Mouse (Mus musculus) forebrain, embryonic 11.5 days (tissue): ENCODE data around the gene Atp2a2. TPM values are rescaled to one million over a fixed set of nuclear protein-coding genes. Genes with fewer than 3 reads are reported as not detected.
"Not testable (repeated sequence)": the region's sequence is repeated elsewhere in the genome, so short reads cannot be mapped to it uniquely, and the experiment has no call there.

ENCODE experiments used
- ATAC-seq: fragments of 200-750 bp; cut with Nextera tagmentation; replicated peaks from 2 replicates; pipeline ENCODE4 v1.8.0; 2017; ENCODE audit warnings: moderate TSS enrichment; ENCODE audit not compliant: low FRiP score
- DNase-seq: peaks from one replicate; pipeline ENCODE4 v3.0.0-alpha.2; 2017; ENCODE audit warnings: low spot score
- H3K27ac ChIP-seq: fragments of 300-500 bp; sonication (generic); 2 replicates; pipeline ENCODE4 v1.5.1; 2014; ENCODE audit warnings: low read depth, low read length
- H3K27me3 ChIP-seq: fragments of 300-500 bp; sonication (generic); 2 replicates; pipeline ENCODE4 v1.6.1; 2014; ENCODE audit warnings: mild to moderate bottlenecking, low read length, mixed read lengths; ENCODE audit not compliant: control insufficient read depth, insufficient read depth
- H3K36me3 ChIP-seq: fragments of 300-500 bp; sonication (generic); 2 replicates; pipeline ENCODE4 v1.6.1; 2014; ENCODE audit warnings: mild to moderate bottlenecking, low read length, moderate library complexity, mixed read lengths; ENCODE audit not compliant: control insufficient read depth, insufficient read depth
- H3K4me1 ChIP-seq: fragments of 300-500 bp; sonication (generic); replicated peaks from 2 replicates; pipeline ENCODE4 v1.6.1; 2014; ENCODE audit warnings: low read length, mixed read lengths; ENCODE audit not compliant: control insufficient read depth, insufficient read depth
- H3K4me2 ChIP-seq: fragments of 300-500 bp; sonication (generic); 2 replicates; pipeline ENCODE4 v1.6.1; 2014; ENCODE audit warnings: low read depth, mild to moderate bottlenecking, low read length, moderate library complexity, mixed read lengths; ENCODE audit not compliant: severe bottlenecking
- H3K4me3 ChIP-seq: fragments of 300-500 bp; sonication (generic); 2 replicates; pipeline ENCODE4 v1.5.1; 2014; ENCODE audit warnings: low read depth, low read length
- H3K9ac ChIP-seq: fragments of 300-500 bp; sonication (generic); 2 replicates; pipeline ENCODE4 v1.6.1; 2014; ENCODE audit warnings: low read length
- H3K9me3 ChIP-seq: fragments of 300-500 bp; sonication (generic); 2 replicates; pipeline ENCODE4 v1.6.1; 2016; ENCODE audit warnings: low read length, mixed read lengths; ENCODE audit not compliant: control insufficient read depth
- WGBS: fragments of 180-500 bp; shearing (Covaris S2); extraction: QIAGEN DNeasy Blood & Tissue Kit; methylation state at CpG from one replicate; pipeline ENCODE4 v1.1.7; 2014; 5-methylcytosine and 5-hydroxymethylcytosine counted together
- polyA plus RNA-seq: library from polyadenylated mRNA; unstranded; fragments of >200 nt; fragmentation: Nextera tagmentation; extraction: Ambion mirVana; gene quantifications from 2 replicates; pipeline ENCODE4 v1.2.1, GENCODE M21; 2014

Atp2a2 gene
- polyA plus RNA-seq, 1 experiment from 2014 or later: 60.6 TPM

- no peak overlapping the region for H3K4me3 ChIP-seq
- no peak overlapping the region for H3K4me2 ChIP-seq
- WGBS: 93% methylated on average over 4 of the region's 4 CpGs
Observed at GRCm38 (mm10) chr5:122458066-122458465, 44.0 kb downstream of the Atp2a2 start.

DNA sequence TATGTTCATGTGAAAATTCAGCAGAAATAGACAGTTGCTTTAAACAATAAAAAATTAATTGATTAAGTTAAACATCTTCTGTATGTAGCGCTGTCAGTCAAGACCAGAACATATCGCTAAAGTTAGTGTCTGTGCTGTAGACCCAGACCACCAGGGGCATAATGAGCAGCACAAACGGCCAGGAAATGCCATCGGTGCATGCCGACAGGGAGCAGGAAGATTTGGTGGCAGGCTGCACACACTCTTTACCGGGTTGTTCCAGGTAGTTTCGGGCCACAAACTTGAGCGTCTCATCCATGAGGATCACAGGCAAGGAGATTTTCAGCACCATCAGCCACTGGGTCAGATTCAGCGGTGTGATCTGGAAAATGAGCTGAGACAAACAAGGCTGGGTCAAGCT lies 45.0 kb downstream of the Atp2a2 start:
- not testable (repeated sequence) for ATAC-seq, H3K4me1 ChIP-seq, H3K4me2 ChIP-seq, H3K27me3 ChIP-seq, H3K9me3 ChIP-seq, H3K9ac ChIP-seq, H3K27ac ChIP-seq, H3K4me3 ChIP-seq
- peak; percentile 41 for DNase-seq
- H3K36me3 ChIP-seq: peaks cover 37% of the 10 kb centered on the region
- WGBS: 92% methylated on average over 9 of the region's 9 CpGs

More at GRCm38 (mm10) chr5:122458066-122458465, 44.0 kb downstream of the Atp2a2 start:
- DNase-seq (no peak), ATAC-seq (no peak)
- Histone ChIP-seq H3K9me3 (no peaks in the 10 kb centered on the region), H3K4me1 (no peaks in the 10 kb centered on the region), H3K36me3 (peaks cover 39% of the 10 kb centered on the region), H3K27me3 (no peaks in the 10 kb centered on the region), H3K27ac (no peak overlapping the region), H3K9ac (no peak overlapping the region)

GRCm38 (mm10) chr5:122455584-122455983 lies 46.4 kb downstream of the Atp2a2 start:
- WGBS: 96% methylated on average over 3 of the region's 3 CpGs
- Histone ChIP-seq H3K36me3 (peaks cover 26% of the 10 kb centered on the region), H3K4me1 (no peaks in the 10 kb centered on the region), H3K4me3 (no peak overlapping the region), H3K27me3 (no peaks in the 10 kb centered on the region), H3K27ac (no peak overlapping the region), H3K9ac (no peak overlapping the region), H3K9me3 (no peaks in the 10 kb centered on the region), H3K4me2 (no peak overlapping the region)
- DNase-seq: no peak
- no peak for ATAC-seq

- Histone ChIP-seq H3K9ac (no peak overlapping the region), H3K4me3 (no peak overlapping the region), H3K4me1 (no peaks in the 10 kb centered on the region), H3K4me2 (no peak overlapping the region), H3K36me3 (peaks cover 20% of the 10 kb centered on the region), H3K27ac (no peak overlapping the region), H3K9me3 (no peaks in the 10 kb centered on the region), H3K27me3 (no peaks in the 10 kb centered on the region)
- ATAC-seq: no peak
- DNase-seq: no peak
- 96% methylated on average over 3 of the region's 3 CpGs for WGBS
Observed at GRCm38 (mm10) chr5:122454883-122455282, 47.1 kb downstream of the Atp2a2 start.

- DNase-seq (no peak), ATAC-seq (no peak)
- peaks cover 17% of the 10 kb centered on the region for H3K36me3 ChIP-seq
- H3K4me1 ChIP-seq: no peaks in the 10 kb centered on the region
- H3K4me3 ChIP-seq: no peak overlapping the region
- no peak overlapping the region for H3K27ac ChIP-seq
- no peak overlapping the region for H3K9ac ChIP-seq
- WGBS: 88% methylated on average over 4 of the region's 4 CpGs
- H3K27me3 ChIP-seq: no peaks in the 10 kb centered on the region
- no peak overlapping the region for H3K4me2 ChIP-seq
- no peaks in the 10 kb centered on the region for H3K9me3 ChIP-seq
Observed at GRCm38 (mm10) chr5:122454442-122454841, 47.6 kb downstream of the Atp2a2 start.

GRCm38 (mm10) chr5:122453188-122453587 lies 48.8 kb downstream of the Atp2a2 start:
- 89% methylated on average over 6 of the region's 6 CpGs for whole genome bisulfite sequencing
- H3K4me2 ChIP-seq: no peak overlapping the region
- peaks cover 9% of the 10 kb centered on the region for H3K36me3 ChIP-seq

DNA sequence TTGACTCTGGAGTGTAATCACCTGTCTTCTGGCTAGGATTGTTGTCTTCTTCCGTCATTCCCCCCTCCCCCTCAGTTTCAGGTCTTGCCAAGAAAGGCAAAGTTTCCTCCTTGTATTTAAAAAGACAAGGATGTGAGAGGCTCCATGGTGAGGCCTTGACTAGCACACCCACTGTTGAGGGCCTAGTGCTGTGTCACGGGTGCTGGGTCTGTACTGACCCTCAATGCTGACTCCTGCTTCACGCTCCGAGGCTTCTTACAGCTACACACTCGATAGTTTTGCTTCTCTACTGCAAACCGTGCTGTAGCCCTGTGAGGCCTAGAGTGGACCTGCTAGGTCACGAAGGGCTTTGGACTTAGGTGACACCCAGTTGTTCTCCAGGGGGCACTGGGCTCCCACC lies 49.8 kb downstream of the Atp2a2 start:
- Histone ChIP-seq H3K4me3 (no peak overlapping the region), H3K4me1 (no peaks in the 10 kb centered on the region), H3K9ac (no peak overlapping the region), H3K36me3 (peaks cover 8% of the 10 kb centered on the region; the same call in 1 of the 2 replicates), H3K27ac (no peak overlapping the region), H3K9me3 (no peaks in the 10 kb centered on the region), H3K4me2 (no peak overlapping the region), H3K27me3 (no peaks in the 10 kb centered on the region)
- DNase-seq (no peak), ATAC-seq (no peak)
- 86% methylated on average over 7 of the region's 7 CpGs for WGBS

More at GRCm38 (mm10) chr5:122453188-122453587, 48.8 kb downstream of the Atp2a2 start:
- no peak for ATAC-seq
- no peak overlapping the region for H3K9ac ChIP-seq
- no peaks in the 10 kb centered on the region for H3K27me3 ChIP-seq
- no peaks in the 10 kb centered on the region for H3K4me1 ChIP-seq
- DNase-seq: no peak
- no peak overlapping the region for H3K4me3 ChIP-seq
- no peak overlapping the region for H3K27ac ChIP-seq
- H3K9me3 ChIP-seq: no peaks in the 10 kb centered on the region

- no peak for ATAC-seq
- H3K9ac ChIP-seq: no peak overlapping the region
- H3K9me3 ChIP-seq: no peaks in the 10 kb centered on the region
- whole genome bisulfite sequencing: 93% methylated on average over 5 of the region's 5 CpGs
- H3K4me1 ChIP-seq: no peaks in the 10 kb centered on the region
- no peak for DNase-seq
- no peak overlapping the region for H3K27ac ChIP-seq
- peaks cover 8% of the 10 kb centered on the region; the same call in 1 of the 2 replicates for H3K36me3 ChIP-seq
- H3K4me3 ChIP-seq: no peak overlapping the region
- no peaks in the 10 kb centered on the region for H3K27me3 ChIP-seq
- no peak overlapping the region for H3K4me2 ChIP-seq
Observed at GRCm38 (mm10) chr5:122451324-122451723, 50.7 kb downstream of the Atp2a2 start.

DNA sequence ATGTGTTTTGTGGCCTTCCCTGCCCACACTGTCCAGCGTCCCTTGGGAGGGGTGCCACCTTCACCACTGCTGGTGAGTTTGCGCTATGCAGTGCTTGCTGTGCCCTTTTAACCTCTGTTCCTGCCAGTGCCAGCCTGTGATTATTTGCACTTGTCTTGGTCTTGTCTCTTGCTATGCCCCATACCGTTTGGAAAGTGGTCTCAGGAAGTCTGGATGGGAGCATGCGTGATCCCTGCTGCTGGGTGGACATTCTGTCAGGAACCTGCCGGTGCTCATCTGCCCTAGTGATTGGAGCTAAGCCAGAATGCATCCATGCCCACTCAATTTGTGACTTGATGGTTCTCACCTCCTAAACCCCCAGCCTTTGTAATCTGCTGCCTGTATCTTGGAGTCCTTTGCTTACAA lies 51.1 kb downstream of the Atp2a2 start:
- no peak overlapping the region for H3K4me3 ChIP-seq
- no peaks in the 10 kb centered on the region for H3K9me3 ChIP-seq
- no peak overlapping the region for H3K27ac ChIP-seq
- DNase-seq (no peak), ATAC-seq (no peak)
- no peak overlapping the region for H3K9ac ChIP-seq
- 84% methylated on average over 5 of the region's 5 CpGs for WGBS
- H3K27me3 ChIP-seq: no peaks in the 10 kb centered on the region
- H3K4me1 ChIP-seq: no peaks in the 10 kb centered on the region
- no peak overlapping the region for H3K4me2 ChIP-seq
- H3K36me3 ChIP-seq: peaks cover 8% of the 10 kb centered on the region; the same call in 1 of the 2 replicates
